Mouse (Mus musculus) activated CD4-positive, CD25-positive, alpha-beta regulatory T cell (primary cell): ENCODE data around the gene Krtap24-1. TPM values are rescaled to one million over a fixed set of nuclear protein-coding genes. Genes with fewer than 3 reads are reported as not detected.

ENCODE experiments used
- polyA plus RNA-seq, 2 experiments: library from polyadenylated mRNA; unstranded; fragments of 100-300 nt; shearing (Covaris generic); gene quantifications; one replicate each; pipeline ENCODE4 v1.2.1; 2017

The Krtap24-1 gene
- not detected for polyA plus RNA-seq

DNA sequence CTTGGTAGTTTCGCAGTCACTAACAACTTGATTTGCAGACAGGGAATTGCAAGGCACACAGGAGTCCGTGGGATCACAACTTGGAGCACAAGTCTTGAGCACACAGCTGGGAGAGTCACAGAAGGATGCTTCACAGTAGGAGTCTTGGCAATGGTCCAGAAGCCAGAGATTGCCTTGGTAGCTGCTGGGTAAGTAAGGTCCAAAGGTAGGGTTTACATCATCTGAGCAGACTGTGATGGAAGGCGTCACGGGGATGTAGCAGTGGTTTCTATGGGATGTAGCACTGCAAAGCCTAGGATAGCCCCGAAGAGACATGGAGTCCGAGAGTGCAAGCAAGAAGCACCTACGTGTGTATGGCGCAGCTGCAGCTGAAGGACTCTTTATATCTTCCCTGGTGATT is at the start of gene Krtap24-1:
Krtap24-1 (minus strand) TSS at position 358 of the 400 bp plus-strand sequence.

DNA sequence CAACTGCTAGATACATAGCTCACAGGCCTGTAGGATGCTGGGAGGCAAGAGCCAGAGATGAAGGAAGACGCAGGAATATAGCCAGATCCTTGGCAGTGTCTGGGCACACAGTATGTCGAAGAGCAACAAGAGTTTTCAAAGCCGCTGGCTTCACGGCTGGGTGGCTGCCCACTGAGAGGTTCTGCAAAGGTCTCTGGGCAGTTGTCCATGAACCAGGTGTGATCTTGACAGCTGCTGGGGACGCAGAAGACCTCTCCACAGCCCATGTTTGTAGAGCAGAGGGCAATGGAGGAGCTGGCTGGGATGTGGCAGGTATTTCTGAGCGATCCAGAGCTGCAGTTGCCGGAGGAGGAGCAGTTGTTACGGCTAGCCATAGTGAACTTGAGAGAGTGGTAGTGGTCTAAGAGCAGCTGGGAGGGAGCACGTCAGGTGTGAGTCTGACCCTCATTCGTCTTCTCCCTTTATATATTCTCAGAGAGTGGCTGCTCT is 35.3 kb upstream of the Krtap24-1 start, which contains the start of gene Krtap26-1:
Krtap26-1 (minus strand) TSS at position 439 of the 489 bp plus-strand sequence.

DNA sequence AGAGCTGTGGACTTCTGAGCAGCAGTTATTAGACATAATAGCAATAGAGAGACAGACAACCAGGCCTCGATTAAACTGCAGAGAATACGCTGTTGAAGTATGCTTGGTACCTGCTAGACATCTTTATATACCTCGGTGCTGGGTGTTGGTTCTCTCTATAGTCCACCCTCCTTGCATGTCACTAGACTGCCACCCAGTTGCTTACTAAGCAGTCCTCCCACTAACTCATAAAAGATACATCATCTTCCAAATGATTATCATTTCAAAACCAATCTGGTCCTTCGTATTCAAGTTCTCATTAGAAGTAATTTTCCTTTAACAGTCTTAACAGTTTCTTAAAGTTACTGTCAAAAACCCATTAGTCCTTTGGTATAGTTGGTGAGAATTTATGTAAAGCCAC is 15.5 kb upstream of the Krtap24-1 start, which contains the start of gene 2310079G19Rik:
2310079G19Rik (minus strand) TSS at position 101 of the 400 bp plus-strand sequence.

DNA sequence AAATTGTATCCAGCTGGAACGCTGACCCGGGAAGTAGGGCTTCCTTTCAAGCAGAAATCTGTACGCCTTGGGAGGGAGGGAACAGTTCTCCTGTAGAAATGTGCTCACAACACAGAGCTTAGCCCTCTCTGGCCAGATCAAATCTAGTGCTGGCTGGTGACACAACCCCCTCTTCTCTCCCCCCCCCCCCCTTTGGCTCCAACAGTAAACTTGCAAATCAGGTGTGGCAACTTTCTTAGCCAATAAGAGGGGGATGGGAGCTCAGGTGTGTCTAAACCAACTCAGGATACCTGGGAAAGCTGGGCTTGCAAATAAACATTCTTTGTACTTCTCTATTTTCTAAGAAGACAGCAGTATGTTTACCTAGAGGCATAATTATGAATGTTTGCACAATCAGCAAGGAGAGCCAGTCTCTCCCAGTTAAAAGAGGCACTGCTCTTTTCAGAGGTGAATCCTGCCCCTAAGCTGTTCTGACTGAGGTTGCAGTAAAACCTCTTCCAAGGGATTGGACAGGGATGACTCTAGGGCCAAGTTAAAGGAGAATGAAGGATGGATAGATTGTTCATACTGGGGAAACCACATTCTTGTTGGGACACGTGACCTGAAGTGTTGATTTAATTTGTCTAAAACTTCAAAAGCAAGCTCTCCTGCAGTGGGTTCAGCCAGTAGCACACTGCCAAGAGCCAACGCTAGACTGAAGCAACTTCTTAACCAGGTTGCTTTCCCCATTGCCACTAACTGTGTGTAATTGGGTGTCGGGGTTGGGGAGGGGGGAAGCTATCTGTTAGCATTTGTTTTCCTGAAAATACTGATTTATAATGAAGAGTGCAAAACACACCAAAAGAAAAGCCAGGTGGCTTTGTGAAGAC is 48.8 kb downstream of the Krtap24-1 start, which contains the start of gene Cldn8:
Cldn8 (minus strand) TSS at position 139 of the 869 bp plus-strand sequence.

Other genes with a start within 250 kb of the Krtap24-1 start
- gene Cldn17, start 105.3 kb downstream of the Krtap24-1 start, polyA plus RNA-seq, result not detected
- gene Cldn8, start 49.1 kb downstream of the Krtap24-1 start, polyA plus RNA-seq, result under 1 TPM; 0.23 to 0.58 TPM
- not detected for gene 2310079G19Rik, start 15.4 kb upstream of the Krtap24-1 start, polyA plus RNA-seq
- under 1 TPM in 1 of 2 experiments, not detected in 1; 0.18 TPM for gene Krtap26-1, start 35.5 kb upstream of the Krtap24-1 start, polyA plus RNA-seq
- not detected for gene Krtap27-1, start 59.4 kb upstream of the Krtap24-1 start, polyA plus RNA-seq
- gene 2310061N02Rik, start 95.7 kb upstream of the Krtap24-1 start, polyA plus RNA-seq, result under 1 TPM in 1 of 2 experiments, not detected in 1; 0.37 TPM
- gene Krtap13-1, start 116.6 kb upstream of the Krtap24-1 start, polyA plus RNA-seq, result not detected
- gene Krtap13, start 139.4 kb upstream of the Krtap24-1 start, polyA plus RNA-seq, result not detected
- gene 2310034C09Rik, start 146.6 kb upstream of the Krtap24-1 start, polyA plus RNA-seq, result under 1 TPM in 1 of 2 experiments, not detected in 1; 0.37 TPM
- not detected for gene 2310057N15Rik, start 161.9 kb upstream of the Krtap24-1 start, polyA plus RNA-seq
- not detected for gene Gm5965, start 165.6 kb upstream of the Krtap24-1 start, polyA plus RNA-seq
- gene Gm20741, start 199.9 kb upstream of the Krtap24-1 start, polyA plus RNA-seq, result not detected
- not detected for gene Krtap15, start 207.9 kb upstream of the Krtap24-1 start, polyA plus RNA-seq
- not detected for gene Krtap14, start 213.9 kb upstream of the Krtap24-1 start, polyA plus RNA-seq